Comparison of ENCODE assay signal across 8 mouse cellular contexts in the genomic region with DNA sequence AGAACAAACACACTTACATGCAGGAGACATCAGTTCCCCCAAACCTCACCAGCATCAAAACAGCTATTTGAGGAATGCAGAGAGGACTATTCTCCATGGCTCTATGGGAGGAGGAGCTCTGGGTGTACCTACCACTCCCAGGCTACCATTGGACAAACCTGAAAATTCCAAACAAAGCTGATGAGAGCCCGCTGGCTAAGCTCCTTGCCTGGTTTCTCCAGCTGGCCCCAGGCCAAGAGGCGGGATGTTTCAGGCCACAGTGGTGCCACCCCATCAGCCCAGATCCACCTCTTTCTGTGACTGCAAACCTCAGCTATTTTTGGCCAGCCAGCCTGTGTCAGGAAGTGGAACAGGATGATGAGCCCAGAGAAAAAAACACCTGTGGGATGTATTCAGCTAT. TPM values are rescaled to one million over a fixed set of nuclear protein-coding genes. Genes with fewer than 3 reads are reported as not detected.
DNase-seq lines count a peak whose midpoint lies in the region; ATAC-seq and TF ChIP-seq lines count a peak whose summit lies in the region.

No protein-coding gene starts in this region.

- no peak overlapping the region for H3K9ac ChIP-seq in heart, embryonic 14.5 days (ENCODE audit: low read length)
- H3K9ac ChIP-seq in liver, embryonic 16.5 days (ENCODE audit: low read depth, low read length): no peak overlapping the region
- H3K9ac ChIP-seq in stomach, postnatal 0 days (ENCODE audit: low read length): no peak overlapping the region

- TF ChIP-seq CTCF in stomach, postnatal 0 days (IDR thresholded peaks at IDR 0.05; ENCODE audit: low read depth): no peak

- no peak overlapping the region for H3K4me3 ChIP-seq in heart, embryonic 14.5 days (ENCODE audit: control insufficient read depth in 1 of 2, insufficient read depth in 1 of 2, low read depth in 1 of 2, low read length in 2 of 2)
- H3K4me3 ChIP-seq in liver, embryonic 16.5 days (ENCODE audit: low read depth, low read length): no peak overlapping the region
- no peak overlapping the region for H3K4me3 ChIP-seq in stomach, postnatal 0 days (ENCODE audit: low read depth, low read length)

- H3K36me3 ChIP-seq in heart, embryonic 14.5 days (ENCODE audit: control insufficient read depth, insufficient read depth, low read length): no peaks in the 10 kb centered on the region
- no peaks in the 10 kb centered on the region for H3K36me3 ChIP-seq in liver, embryonic 16.5 days (ENCODE audit: control insufficient read depth, insufficient read depth)
- no peaks in the 10 kb centered on the region for H3K36me3 ChIP-seq in stomach, postnatal 0 days (ENCODE audit: control insufficient read depth, insufficient read depth, low read length)

- peak overlapping the region; percentile 34 for H3K4me2 ChIP-seq in heart, embryonic 14.5 days (ENCODE audit: low read length)
- no peak overlapping the region for H3K4me2 ChIP-seq in liver, embryonic 16.5 days (ENCODE audit: low read depth, low read length)
- H3K4me2 ChIP-seq in stomach, postnatal 0 days (replicated peaks; ENCODE audit: low read depth): no peak overlapping the region

- H3K9me3 ChIP-seq in heart, embryonic 14.5 days (ENCODE audit: control insufficient read depth, low read length): no peaks in the 10 kb centered on the region
- H3K9me3 ChIP-seq in liver, embryonic 16.5 days (replicated peaks; ENCODE audit: control insufficient read depth, low read length): no peaks in the 10 kb centered on the region
- no peaks in the 10 kb centered on the region for H3K9me3 ChIP-seq in stomach, postnatal 0 days (ENCODE audit: control insufficient read depth, low read length)

- no peak for TF ChIP-seq EP300 in stomach, postnatal 0 days (optimal IDR thresholded peaks at IDR 0.05)

- H3K27me3 ChIP-seq in heart, embryonic 14.5 days (ENCODE audit: control insufficient read depth, insufficient read depth, low read length): no peaks in the 10 kb centered on the region
- no peaks in the 10 kb centered on the region for H3K27me3 ChIP-seq in liver, embryonic 16.5 days (ENCODE audit: control insufficient read depth, insufficient read depth, low read depth, low read length)
- H3K27me3 ChIP-seq in stomach, postnatal 0 days (ENCODE audit: control insufficient read depth, insufficient read depth, low read length): no peaks in the 10 kb centered on the region

- WGBS in heart, embryonic 14.5 days: 3% methylated on average over 2 of the region's 2 CpGs
- 23% methylated on average over 2 of the region's 2 CpGs for WGBS in liver, embryonic 16.5 days (ENCODE audit: insufficient replicate concordance)
- WGBS in stomach, postnatal 0 days: 11% methylated on average over 2 of the region's 2 CpGs

- peaks cover 13 to 23% of the 10 kb centered on the region in 2 experiments for H3K4me1 ChIP-seq in heart, embryonic 14.5 days (ENCODE audit: control insufficient read depth in 2 of 2, insufficient read depth in 2 of 2, low read length in 2 of 2)
- H3K4me1 ChIP-seq in liver, embryonic 16.5 days (ENCODE audit: control insufficient read depth, low read depth, low read length): peaks cover 20% of the 10 kb centered on the region
- peaks cover 15% of the 10 kb centered on the region for H3K4me1 ChIP-seq in stomach, postnatal 0 days (replicated peaks; ENCODE audit: control insufficient read depth, insufficient read depth)

- H3K27ac ChIP-seq in heart, embryonic 14.5 days (replicated peaks in 1 of 2; ENCODE audit: control insufficient read depth in 1 of 2, insufficient read depth in 1 of 2, low read depth in 2 of 2, low read length in 2 of 2): peak overlapping the region in 1 of 2 experiments; percentile 72; a peak in 2 of 4 replicates
- H3K27ac ChIP-seq in liver, embryonic 16.5 days (ENCODE audit: low read length): no peak overlapping the region
- no peak overlapping the region for H3K27ac ChIP-seq in stomach, postnatal 0 days (replicated peaks)

- peak; percentile 65 to 73 for DNase-seq in cerebellum, postnatal 10 days
- DNase-seq in cerebellum, adult 11 months: no peak
- peak; percentile 56 for DNase-seq in testis, postnatal 10 days (ENCODE audit: low spot score)
- DNase-seq in testis, postnatal 14 days (ENCODE audit: low spot score): no peak
- peak; percentile 79 for DNase-seq in stomach, postnatal 0 days (ENCODE audit: low spot score)
- DNase-seq in thymus, postnatal 25 days: no peak

- ATAC-seq in heart, embryonic 14.5 days (ENCODE audit: insufficient number of reproducible peaks, insufficient read depth, low FRiP score, low read depth): peak; percentile 67; the same call in 1 of the 2 replicates
- peak; percentile 67 for ATAC-seq in liver, embryonic 16.5 days (ENCODE audit: low read depth)
- peak; percentile 41 for ATAC-seq in stomach, postnatal 0 days (ENCODE audit: low FRiP score, low TSS enrichment)

RNA-seq across cellular contexts. Expression of gene Insig1, which starts 33.0 kb away (rescaled TPM):
- 26.6 and 34.0 TPM in 2 replicates for polyA plus RNA-seq in heart, embryonic 14.5 days (2014; fragmentation: Nextera tagmentation; extraction: Ambion mirVana)
- 67.7 and 90.8 TPM in 2 replicates for polyA plus RNA-seq in liver, embryonic 16.5 days (2015; fragmentation: Nextera tagmentation; extraction: Ambion mirVana)
- polyA plus RNA-seq in stomach, postnatal 0 days (2015; fragmentation: Nextera tagmentation; extraction: Ambion mirVana): 62.3 and 67.7 TPM in 2 replicates

Comparison
In these comparisons a context has a peak if more than half of its experiments do, and no peak if none do; other contexts are left out.
1. DNase-seq: peak in cerebellum, postnatal 10 days (2 of 2), testis, postnatal 10 days (single experiment) and stomach, postnatal 0 days (single experiment); none in cerebellum, adult 11 months (single experiment), testis, postnatal 14 days (single experiment) and thymus, postnatal 25 days (single experiment).
2. Peak in every context shown above with its lines, with median percentiles within 50 percentile points of each other: ATAC-seq.